Mouse (Mus musculus): ENCODE measurements around the gene Uckl1. TPM values are rescaled to one million over a fixed set of nuclear protein-coding genes. Genes with fewer than 3 reads are reported as not detected.

The Uckl1 gene
- total and polyA plus RNA-seq, 3 experiments, result 64.9 to 170 (median 73.6) TPM

- no peak for DNase-seq
Measured at GRCm38 (mm10) chr2:181589732-181590105, 5.0 kb upstream of the Uckl1 start.

- no peak for DNase-seq
Measured at GRCm38 (mm10) chr2:181589011-181589731, 4.5 kb upstream of the Uckl1 start.

GRCm38 (mm10) chr2:181588229-181588780 lies 3.6 kb upstream of the Uckl1 start:
- DNase-seq, result no peak

GRCm38 (mm10) chr2:181587796-181588195 lies 3.1 kb upstream of the Uckl1 start:
- no peak for DNase-seq

DNA sequence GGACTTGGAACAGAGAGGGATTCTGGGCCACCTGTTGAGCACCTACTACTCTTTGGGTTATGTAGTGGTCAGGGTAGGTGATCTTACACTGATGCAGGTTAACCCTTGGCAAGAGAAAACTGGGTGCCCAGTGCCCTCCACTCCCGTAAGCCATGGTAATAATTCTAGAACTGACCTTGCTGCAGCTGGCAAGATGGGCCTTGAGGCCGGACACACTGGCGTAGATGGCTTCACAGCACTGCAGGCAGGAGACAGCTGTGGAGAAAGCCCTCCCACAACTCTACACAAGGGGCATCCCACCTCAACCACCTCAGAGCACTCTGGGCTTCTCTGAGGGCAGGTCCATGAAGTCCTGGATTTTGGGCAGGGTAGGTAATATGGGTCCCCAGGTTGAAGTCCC lies 1.4 kb upstream of the Uckl1 start:
- DNase-seq, result no peak

- DNase-seq, result no peak
Measured at GRCm38 (mm10) chr2:181585506-181585905, 814 bp upstream of the Uckl1 start.

DNA sequence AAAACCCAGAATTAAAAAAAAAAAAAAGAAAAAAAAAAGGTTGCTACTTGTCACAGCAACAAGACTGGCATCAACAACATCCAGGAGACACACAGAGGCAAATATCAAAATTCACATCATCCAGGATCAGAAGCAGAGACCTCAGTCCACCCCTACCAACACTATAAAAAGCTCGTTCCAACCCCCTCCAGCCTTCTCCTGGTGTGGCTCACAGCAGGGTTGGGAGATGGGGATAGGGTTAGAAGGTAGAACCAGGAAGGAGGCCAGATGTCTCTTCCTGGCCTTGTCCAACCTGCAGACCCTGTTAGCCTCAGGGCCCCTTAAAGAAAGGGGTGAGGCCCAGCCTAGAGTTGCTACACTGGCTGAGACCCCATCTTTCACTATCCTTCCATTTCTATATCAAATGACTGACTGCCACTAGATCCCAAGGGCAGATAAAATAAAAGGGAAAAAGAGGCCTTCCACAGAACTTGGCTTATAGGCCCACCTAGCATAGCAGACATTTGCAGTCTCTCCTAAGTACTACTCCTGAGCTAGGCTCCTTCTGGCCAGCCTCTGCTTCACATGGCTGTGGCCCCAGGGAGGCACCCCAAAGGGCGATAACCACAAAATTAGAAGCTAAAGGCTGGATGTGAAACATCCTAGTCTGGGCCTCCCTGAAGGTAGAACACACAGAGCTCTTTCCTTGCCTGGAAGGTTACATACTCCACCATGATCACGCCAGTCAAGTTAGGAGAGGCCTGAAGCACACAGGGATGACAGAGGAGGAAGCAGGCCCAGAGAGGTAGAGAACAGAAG lies 1.0 kb downstream of the Uckl1 start:
- DNase-seq, result peak; percentile 1

DNA sequence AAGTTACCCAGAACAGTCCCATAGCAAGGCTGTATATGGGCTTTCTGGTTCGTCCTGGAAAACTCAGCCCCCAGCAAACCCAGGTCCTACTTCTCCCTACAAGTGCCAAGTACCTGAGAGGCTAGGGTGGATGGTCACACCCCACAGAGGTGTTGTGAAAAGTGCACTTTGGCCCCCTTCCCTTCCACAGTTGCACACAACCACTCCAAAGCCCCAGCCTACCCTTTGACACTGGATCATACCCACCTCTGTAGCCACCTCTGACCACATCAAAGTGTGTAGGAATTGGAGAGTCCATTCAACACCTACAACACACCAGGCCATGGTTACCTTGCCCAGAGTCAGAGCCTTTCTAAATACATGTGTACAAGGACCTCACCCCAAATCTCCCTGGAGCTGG lies 1.8 kb downstream of the Uckl1 start:
- peak; percentile 6 for DNase-seq

GRCm38 (mm10) chr2:181582358-181582757 lies 2.3 kb downstream of the Uckl1 start:
- DNase-seq, result no peak

DNA sequence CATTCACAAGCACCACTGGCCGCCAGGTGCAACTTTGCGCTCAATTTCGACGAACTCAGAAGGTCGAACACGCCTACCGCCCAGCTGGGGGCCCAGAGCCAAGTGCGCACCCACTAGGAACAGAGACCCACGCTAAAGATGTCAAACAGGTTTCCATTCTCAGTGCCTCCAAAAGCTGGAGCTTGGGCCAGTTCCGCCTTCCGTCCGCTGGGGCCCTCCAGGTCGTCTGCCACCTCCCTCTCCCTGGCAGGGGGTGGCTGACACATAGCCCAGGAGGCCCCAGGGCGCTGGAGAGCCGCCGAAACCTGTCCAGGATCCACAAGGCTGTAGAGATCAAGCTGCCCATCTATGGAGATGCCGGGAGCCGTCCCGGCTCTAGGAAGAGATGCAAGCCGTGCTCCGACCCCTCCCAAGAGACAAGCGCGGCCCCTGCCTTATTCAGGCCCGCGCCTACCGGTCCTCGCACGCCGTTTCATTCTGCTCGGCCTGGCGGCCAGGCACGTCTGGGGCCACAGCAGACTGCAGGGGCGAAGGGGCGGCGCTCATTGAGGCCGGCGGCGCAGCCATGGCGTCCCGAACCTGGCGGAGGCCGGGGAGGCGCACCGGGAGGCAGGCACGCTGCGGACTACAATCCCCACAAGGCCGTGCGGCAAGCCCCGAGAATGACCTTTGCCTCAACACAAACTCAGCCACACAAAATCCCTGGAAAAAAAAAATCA lies 3.1 kb downstream of the Uckl1 start:
- peak; percentile 93 for DNase-seq

DNA sequence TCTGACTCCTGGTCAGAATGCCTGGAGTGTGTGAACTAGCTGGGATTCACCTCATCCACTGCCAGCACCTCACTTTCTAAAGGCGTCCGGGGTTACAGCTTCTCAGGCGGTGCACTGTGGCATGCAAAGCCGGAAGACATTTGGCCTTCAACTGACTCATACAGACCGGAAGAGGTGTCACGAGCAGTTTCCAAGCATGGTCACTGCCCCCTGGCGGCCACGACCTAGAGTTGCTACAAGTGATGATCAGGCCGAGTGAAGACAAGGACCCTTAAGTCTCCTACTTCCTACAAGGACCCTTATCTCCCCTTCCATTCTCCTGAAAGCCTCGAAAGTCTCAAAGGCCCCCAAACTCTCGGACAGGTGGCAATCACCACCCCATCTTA lies 3.7 kb downstream of the Uckl1 start:
- peak; percentile 90 for DNase-seq

DNA sequence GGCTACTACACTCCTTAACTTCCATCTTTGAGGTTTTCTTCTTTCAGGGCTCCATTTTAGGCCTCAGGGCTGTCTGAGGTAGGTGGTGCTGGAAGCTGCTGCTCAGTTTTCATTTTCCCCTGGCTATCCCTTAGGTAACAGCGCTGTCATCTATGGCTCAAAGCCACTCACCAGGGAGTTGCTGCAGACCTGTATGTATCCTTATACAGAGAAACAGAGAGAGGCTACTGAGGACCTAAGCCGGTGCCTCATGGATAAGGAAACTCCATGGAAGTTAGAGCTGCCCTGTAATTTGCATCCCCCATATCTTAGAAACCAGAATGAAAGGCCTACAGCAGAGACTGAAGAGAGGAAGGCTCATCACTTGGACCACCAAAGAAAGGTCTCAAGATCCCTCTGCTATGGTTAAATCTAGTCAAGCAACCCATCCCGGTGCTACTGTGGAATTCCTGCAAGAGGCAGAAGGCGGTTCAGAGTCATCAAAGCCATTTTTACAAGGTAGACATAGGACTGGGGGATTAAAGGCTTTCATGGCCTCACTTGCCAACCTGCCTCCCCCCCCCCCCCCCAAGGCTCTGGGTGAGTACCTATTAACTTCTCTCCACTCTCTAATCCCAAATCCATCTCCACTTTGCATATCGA lies 4.4 kb downstream of the Uckl1 start:
- no peak for DNase-seq

DNA sequence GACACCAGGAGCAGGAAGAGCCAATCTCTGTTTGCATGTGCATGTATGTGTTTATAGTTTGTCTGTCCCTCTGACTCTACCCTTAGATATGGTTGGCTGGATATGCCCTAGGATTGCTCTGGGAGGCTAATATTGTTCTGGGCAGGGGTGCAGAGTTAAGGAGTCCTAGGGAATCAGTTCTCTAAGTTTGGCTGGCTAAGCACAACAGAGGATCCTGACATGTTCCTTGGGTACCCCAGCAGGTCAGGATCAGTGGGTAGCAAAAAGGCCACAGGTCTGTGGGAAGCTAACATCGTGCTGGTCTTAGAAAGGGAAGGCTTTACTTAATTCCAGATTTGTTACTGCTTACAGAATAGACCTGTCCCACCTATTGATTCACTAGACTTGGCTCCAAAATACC lies 5.0 kb downstream of the Uckl1 start:
- DNase-seq, result peak; percentile 1

DNA sequence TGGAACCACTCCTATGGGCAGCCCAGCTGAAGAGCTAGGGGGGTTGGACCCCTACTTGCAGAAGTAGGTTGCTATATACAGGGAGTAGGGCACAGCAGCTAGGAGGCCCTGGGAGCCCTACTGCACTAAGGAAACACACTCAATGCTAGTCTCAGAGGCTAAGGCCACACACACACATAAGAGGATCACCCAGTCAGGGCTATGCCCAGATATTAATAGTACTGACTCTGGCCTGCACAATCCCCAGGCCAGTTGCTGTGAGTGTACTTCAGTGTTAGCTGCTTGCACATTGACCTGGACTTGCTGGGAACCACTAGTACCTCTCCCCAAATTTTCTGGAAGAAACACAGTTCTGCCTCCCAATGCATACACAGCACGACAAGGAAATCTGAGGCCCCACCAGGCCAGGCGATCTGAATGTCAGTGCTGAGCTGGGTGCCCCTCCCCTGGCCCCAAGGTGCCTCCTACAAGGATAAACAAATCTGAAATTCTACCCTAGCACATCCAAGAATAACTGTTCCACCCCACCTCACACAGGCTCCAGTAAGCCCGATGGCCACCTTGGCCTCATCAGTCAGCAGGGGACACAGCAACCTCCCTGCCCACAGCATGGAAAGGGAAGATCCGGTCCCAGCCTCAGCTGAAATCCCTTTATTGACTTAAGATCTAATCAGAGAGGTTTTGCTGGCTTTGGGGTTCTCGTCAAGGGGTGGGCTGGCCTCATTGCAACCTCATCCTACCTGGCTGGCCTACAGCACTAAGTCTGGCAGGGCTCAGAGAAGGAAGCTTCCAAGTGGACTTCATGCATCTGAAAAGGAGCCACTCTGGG lies 5.7 kb downstream of the Uckl1 start:
- DNase-seq, result peak; percentile 2

DNA sequence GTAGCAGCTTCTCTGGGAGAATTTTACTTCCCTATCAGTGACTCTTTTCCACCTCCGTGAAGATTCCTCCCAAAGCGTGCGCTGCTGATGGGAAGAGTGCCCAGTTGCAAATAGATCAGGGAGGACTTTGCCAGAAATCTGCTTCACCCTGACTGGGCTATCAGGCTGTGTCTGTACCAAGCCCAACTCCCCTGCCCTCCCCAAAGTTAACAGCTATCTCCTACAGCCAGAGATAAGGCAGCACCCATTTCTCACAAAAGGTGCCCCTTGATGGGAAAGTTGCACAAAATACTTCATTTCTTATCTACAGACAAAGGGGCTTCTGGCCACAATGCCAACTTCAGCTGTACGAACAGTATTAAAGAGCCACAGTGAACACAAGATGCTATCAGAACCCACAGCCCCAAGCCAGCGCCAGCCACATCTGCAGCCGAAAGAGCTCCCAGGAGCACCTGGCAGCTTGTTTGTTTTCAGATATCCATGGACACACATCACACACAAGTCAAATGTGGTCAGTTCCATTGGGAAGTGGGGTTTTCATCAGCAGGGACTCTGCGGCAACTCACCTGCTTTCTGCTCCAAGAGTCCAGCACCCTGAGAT lies 6.6 kb downstream of the Uckl1 start:
- DNase-seq, result peak; percentile 2

DNA sequence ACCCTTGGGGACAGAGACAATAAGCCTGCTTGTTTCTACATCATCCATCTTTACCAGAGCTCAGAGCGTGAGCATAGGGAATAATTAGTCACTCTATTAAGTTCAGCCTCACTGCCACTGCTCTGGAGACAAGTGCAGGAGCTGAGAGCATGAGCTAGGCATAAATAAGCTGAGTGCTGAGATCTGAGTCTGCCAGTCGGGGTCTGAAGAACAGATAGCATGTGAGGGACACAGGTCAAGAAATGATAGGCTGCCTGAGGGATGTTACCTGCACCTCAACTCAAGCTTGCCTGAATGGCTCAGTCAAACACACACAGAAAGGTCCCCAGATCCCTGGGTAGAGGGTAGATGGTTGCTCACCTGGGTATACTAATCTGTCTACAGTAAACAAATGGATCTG lies 7.6 kb downstream of the Uckl1 start:
- peak; percentile 0 for DNase-seq

DNA sequence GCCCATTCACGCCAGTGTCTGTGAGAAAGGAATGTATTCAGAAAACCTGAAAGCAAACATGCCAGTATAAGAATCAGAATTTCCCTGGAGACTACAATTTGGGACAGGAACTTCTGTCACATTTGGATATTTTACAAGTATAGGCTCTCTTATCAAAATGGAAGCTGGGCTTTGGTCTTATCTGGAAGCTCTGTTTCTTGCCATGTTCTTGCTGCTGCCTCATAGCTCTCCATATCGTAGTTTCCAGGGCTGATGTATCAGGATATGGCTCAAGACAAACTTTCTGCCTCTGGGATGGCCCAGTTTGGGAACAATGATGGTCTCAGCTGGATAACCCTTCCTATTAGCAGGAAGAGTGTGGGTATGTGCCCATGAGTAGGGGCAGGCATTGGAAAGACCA lies 8.1 kb downstream of the Uckl1 start:
- no peak for DNase-seq

DNA sequence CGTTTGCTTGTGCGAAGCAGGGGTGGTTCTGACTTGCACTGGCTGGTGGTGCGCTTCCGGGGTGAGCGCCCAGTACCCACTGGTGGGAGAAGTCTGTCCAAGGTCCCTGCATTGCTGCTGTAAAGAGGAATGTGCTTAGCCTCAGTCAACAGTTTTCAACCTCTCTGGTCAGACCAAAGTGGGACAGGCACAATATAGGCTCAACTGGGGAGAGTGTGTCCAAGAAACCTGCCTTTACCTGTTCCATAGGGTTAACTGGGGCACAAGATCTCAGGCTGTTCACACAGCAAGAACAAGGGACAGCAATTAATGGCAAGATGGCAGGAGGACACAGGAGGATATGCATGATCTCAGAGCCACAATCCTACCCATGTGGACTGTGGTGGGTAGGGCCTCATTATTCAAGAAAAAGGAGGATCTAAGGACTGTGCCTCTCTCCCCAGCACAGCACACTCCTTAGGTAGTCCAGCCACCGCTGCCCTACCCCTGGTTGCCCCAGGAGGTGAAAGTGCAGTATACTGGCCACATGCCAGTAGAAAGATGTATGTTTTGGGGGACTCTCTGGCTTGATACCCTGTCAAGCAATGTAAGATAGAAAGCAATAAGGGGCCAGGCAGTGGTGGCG lies 9.7 kb downstream of the Uckl1 start:
- DNase-seq, result no peak

- DNase-seq, result peak; percentile 0
Measured at GRCm38 (mm10) chr2:181573961-181574360, 10.7 kb downstream of the Uckl1 start.
